Mouse (Mus musculus) hindbrain, embryonic 12.5 days (tissue): Measurements from ENCODE around the gene Ntn4. TPM values are rescaled to one million over a fixed set of nuclear protein-coding genes. Genes with fewer than 3 reads are reported as not detected.

Experiments used
- ATAC-seq: fragments of 200-750 bp; cut with Nextera tagmentation; 2 replicates; pipeline ENCODE4 v1.8.0; 2017; ENCODE audit warnings: moderate TSS enrichment; ENCODE audit not compliant: low FRiP score
- H3K27ac ChIP-seq: fragments of 300-500 bp; sonication (generic); 2 replicates; pipeline ENCODE4 v1.5.1; 2016; ENCODE audit warnings: mild to moderate bottlenecking
- H3K27me3 ChIP-seq: fragments of 300-500 bp; sonication (generic); 2 replicates; pipeline ENCODE4 v1.6.1; 2016; ENCODE audit warnings: mild to moderate bottlenecking
- H3K36me3 ChIP-seq: fragments of 300-500 bp; sonication (generic); 2 replicates; pipeline ENCODE4 v1.6.1; 2016; ENCODE audit warnings: mild to moderate bottlenecking
- H3K4me1 ChIP-seq: fragments of 300-500 bp; sonication (generic); 2 replicates; pipeline ENCODE4 v1.6.1; 2016
- H3K4me2 ChIP-seq: fragments of 300-500 bp; sonication (generic); replicated peaks from 2 replicates; pipeline ENCODE4 v1.6.1; 2016; ENCODE audit warnings: mild to moderate bottlenecking
- H3K4me3 ChIP-seq: fragments of 300-500 bp; sonication (generic); 2 replicates; pipeline ENCODE4 v1.5.1; 2016; ENCODE audit warnings: mild to moderate bottlenecking
- H3K9ac ChIP-seq: fragments of 300-500 bp; sonication (generic); 2 replicates; pipeline ENCODE4 v1.6.1; 2016; ENCODE audit warnings: mild to moderate bottlenecking, moderate library complexity
- H3K9me3 ChIP-seq: fragments of 300-500 bp; sonication (generic); replicated peaks from 2 replicates; pipeline ENCODE4 v1.6.1; 2016; ENCODE audit warnings: mild to moderate bottlenecking
- WGBS: fragments of 180-500 bp; shearing (Covaris S2); methylation state at CpG from one replicate; pipeline ENCODE4 v1.1.7; 2016; 5-methylcytosine and 5-hydroxymethylcytosine counted together
- polyA plus RNA-seq: library from polyadenylated mRNA; unstranded; fragments of >200 nt; fragmentation: Nextera tagmentation; extraction: Ambion mirVana; gene quantifications from 2 replicates; pipeline ENCODE4 v1.2.1, GENCODE M21; 2016

Gene Ntn4
- polyA plus RNA-seq, 1 experiment from 2014 or later, result 3.4 TPM

DNA sequence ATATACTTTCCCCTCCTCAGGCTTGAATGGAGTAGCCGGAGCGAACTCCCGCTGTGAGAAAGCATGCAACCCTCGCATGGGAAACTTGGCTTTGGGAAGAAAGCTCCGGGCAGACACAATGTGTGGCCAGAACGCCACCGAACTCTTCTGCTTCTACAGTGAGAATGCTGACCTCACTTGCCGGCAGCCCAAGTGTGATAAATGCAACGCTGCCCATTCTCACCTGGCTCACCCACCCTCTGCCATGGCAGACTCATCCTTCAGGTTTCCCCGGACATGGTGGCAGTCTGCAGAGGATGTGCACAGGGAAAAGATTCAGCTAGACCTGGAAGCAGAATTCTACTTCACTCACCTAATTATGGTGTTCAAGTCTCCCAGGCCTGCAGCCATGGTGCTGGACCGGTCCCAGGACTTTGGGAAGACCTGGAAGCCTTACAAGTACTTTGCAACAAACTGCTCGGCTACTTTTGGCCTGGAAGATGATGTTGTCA, 4.0 kb downstream of the Ntn4 start:
- WGBS, result 75% methylated on average over 12 of the region's 12 CpGs
- Histone ChIP-seq H3K36me3 (peaks cover 32% of the 10 kb centered on the region), H3K4me2 (no peak overlapping the region), H3K4me1 (peaks cover 27% of the 10 kb centered on the region), H3K9me3 (no peaks in the 10 kb centered on the region), H3K4me3 (no peak overlapping the region), H3K27ac (no peak overlapping the region), H3K9ac (no peak overlapping the region), H3K27me3 (no peaks in the 10 kb centered on the region)
- no peak for ATAC-seq

DNA sequence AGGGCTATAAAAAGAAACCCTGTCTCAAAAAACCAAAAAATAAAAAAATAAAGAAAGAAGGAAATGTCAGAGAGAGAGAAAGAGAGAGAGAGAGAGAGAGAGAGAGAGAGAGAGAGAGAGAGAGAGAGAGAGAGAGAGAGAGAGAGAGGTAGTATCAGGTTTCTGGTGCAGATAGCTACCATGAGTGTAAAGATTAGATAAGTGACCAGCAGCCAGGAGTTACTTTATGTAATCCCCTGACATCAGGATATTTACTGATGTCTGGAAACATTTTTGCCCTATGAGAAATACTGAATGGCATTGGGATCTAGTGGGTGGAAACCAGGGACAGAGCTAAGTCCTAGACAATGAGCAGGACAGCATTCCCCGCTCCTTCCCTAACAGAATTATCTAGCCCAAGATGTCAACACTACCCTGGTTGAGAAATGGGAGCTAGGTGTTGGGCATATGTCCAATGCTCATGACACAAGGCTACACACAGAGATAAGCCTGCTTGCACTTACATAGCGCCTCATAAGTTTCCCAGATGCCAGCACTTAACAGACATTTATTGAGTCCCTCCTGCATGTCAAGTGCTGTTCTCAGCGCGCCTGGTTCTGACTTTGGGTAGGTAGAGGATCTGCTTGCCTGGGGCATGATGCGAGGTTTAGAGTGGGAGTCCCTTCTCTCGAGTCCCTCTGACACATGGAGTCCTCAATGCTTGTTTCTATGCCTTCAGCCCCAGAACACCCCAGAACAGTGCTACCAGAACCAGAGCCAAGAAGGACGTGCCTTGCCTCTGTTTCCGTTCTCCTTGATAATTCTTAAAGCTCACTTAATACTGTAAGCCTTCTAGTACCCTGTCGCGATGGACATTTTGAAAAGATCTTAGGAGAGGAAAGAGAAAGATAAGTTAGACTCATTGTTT, 7.4 kb downstream of the Ntn4 start:
- Histone ChIP-seq H3K4me1 (peaks cover 11% of the 10 kb centered on the region), H3K36me3 (peaks cover 33% of the 10 kb centered on the region), H3K4me3 (no peak overlapping the region), H3K9ac (no peak overlapping the region), H3K9me3 (no peaks in the 10 kb centered on the region), H3K27me3 (no peaks in the 10 kb centered on the region), H3K4me2 (no peak overlapping the region), H3K27ac (no peak overlapping the region)
- 89% methylated on average over 10 of the region's 10 CpGs for WGBS
- ATAC-seq, result no peak

DNA sequence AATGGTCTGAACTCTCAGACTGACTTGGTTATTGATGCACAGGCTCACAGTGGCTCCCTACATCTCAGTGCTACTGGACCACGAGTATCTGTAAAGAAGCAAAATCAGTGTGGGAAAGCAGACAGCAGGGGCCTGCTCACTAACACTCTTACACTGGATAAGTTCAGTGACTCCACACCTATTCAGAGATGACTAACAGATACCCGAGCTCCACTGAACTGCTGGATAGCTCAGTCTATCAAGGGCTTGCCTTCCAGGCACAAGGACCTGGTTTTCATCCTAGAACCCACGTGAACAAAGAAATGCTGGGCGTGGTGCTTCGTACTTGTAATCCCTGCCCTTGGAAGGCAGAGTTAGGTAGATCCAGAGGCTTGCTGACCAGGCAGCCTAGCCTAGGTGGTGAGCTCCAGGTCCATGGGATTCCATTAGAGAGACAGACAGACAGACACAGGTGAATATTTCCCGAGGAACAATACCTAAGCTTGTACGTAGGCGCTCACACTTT, 8.2 kb downstream of the Ntn4 start:
- 89% methylated on average over 8 of the region's 8 CpGs for WGBS
- no peak overlapping the region for H3K4me3 ChIP-seq
- no peaks in the 10 kb centered on the region for H3K9me3 ChIP-seq
- peaks cover 33% of the 10 kb centered on the region for H3K36me3 ChIP-seq
- peaks cover 8% of the 10 kb centered on the region; the same call in 1 of the 2 replicates for H3K4me1 ChIP-seq
- H3K27me3 ChIP-seq, result no peaks in the 10 kb centered on the region
- no peak for ATAC-seq
- H3K4me2 ChIP-seq, result no peak overlapping the region
- H3K9ac ChIP-seq, result no peak overlapping the region
- no peak overlapping the region for H3K27ac ChIP-seq

DNA sequence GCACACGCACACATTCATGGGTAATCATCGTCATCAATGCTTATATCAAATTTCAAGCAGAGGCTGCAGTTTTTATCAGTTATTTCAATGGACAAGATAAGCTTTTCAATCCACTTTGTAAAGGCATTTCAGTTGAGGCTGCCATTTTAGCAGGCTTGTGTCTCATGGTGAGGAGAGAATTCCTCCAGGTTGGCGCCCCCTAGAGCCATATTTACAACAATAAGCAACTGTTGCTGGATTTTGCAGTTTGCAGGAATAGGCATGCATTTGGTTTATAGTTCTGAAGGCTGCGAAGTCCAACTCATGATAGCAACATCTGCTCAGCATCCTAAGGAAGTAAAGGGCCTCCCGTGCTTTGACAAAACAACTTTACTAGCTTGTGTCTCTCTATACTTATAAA, 8.6 kb downstream of the Ntn4 start:
- 82% methylated on average over 5 of the region's 5 CpGs for WGBS
- no peak for ATAC-seq
- Histone ChIP-seq H3K4me1 (peaks cover 8% of the 10 kb centered on the region; the same call in 1 of the 2 replicates), H3K36me3 (peaks cover 33% of the 10 kb centered on the region), H3K4me2 (no peak overlapping the region), H3K9ac (no peak overlapping the region), H3K9me3 (no peaks in the 10 kb centered on the region), H3K27me3 (no peaks in the 10 kb centered on the region), H3K27ac (no peak overlapping the region), H3K4me3 (no peak overlapping the region)

DNA sequence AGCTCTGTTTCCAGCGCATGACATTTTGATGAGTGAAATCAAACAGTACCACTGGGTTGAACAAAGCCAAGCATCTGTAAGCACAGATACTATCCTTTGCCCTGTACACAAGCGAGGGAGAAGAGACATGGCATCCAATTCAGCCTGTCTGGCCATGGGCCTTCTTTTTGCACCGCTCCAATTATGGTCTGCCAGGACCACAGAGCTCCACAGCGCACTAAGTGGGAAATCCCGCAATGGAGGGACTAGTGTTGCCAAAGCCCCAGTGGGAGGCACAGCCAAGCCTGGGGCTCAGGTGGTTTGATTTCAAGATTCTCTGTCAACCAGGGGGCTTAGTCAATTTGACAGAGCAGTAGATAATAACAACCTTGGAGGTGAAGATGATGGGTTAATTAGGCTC, 9.1 kb downstream of the Ntn4 start:
- Histone ChIP-seq H3K9me3 (no peaks in the 10 kb centered on the region), H3K36me3 (peaks cover 30% of the 10 kb centered on the region), H3K4me3 (no peak overlapping the region), H3K4me1 (peaks cover 4% of the 10 kb centered on the region; the same call in 1 of the 2 replicates), H3K4me2 (no peak overlapping the region), H3K27ac (no peak overlapping the region), H3K9ac (no peak overlapping the region), H3K27me3 (no peaks in the 10 kb centered on the region)
- no peak for ATAC-seq
- WGBS, result 91% methylated on average over 5 of the region's 5 CpGs

DNA sequence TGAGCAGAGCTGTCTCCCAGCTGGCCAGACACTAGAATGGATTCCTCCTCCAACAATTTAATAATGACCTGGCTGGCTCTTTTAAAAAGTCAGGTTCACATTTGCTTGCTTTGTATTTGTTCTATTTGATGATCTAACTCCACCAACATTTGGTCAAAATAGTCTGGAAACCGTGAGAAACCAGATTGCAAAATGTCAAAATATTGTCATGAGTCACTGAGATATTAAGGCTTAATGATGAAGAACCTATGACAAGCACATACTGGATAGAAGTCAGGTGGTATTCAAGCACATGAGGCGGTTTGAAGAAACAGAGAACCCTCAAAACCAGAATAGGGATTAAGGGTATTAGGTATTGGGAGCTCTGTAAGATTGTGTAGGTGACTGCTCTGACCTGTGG, 12.8 kb downstream of the Ntn4 start:
- Histone ChIP-seq H3K9me3 (no peaks in the 10 kb centered on the region), H3K4me2 (no peak overlapping the region), H3K36me3 (0 out of 2 replicates have a peak, but pooled peaks cover 15% of the 10 kb centered on the region), H3K27ac (no peak overlapping the region), H3K27me3 (no peaks in the 10 kb centered on the region), H3K4me3 (no peak overlapping the region), H3K9ac (no peak overlapping the region), H3K4me1 (no peaks in the 10 kb centered on the region)
- no peak for ATAC-seq
- 76% methylated on average over 2 of the region's 2 CpGs for WGBS

DNA sequence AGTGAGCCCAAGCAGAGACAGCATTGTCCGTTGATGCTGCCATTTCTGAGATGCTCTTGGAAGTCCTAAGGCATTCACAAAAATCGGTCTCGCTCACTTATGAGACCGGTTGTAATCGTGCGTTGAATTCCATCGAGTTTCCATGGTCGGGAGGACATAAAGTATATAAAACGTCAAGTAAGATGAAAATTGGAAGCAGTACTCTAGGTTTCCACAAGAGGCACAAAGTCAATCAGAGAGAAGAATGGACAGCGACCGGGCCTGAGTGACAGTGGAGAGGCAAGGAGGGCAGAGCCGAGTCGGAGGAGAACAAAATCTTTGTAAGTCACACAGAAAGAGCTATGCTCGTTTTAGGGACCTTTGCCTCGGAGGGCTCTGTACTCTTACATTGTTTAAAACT, 14.9 kb downstream of the Ntn4 start:
- WGBS, result 83% methylated on average over 15 of the region's 15 CpGs
- H3K4me2 ChIP-seq, result no peak overlapping the region
- no peak overlapping the region for H3K4me3 ChIP-seq
- H3K4me1 ChIP-seq, result no peaks in the 10 kb centered on the region
- no peaks in the 10 kb centered on the region for H3K27me3 ChIP-seq
- H3K9me3 ChIP-seq, result no peaks in the 10 kb centered on the region
- ATAC-seq, result no peak
- H3K36me3 ChIP-seq, result 0 out of 2 replicates have a peak, but pooled peaks cover 5% of the 10 kb centered on the region
- no peak overlapping the region for H3K9ac ChIP-seq
- H3K27ac ChIP-seq, result no peak overlapping the region

DNA sequence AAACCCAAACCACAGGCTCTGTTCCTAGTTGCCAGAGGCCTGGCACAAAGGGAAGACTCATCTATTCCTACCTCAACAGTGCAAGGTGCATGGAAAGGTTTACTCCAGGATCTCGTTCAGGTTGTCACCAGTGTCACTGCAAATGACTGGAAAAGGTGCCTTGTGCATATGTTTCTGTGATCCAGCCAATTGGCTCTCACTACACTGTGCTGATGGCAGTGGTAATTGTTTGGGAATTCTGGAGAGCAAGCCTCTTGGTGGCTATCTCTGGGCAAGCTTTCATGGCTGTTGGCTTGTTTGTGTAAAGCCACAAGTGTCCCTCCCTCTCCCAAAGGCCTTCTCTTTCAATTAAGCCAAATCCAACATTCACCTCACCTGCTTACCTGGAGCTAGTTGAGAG, 19.3 kb downstream of the Ntn4 start:
- H3K4me1 ChIP-seq, result no peaks in the 10 kb centered on the region
- no peaks in the 10 kb centered on the region for H3K27me3 ChIP-seq
- no peaks in the 10 kb centered on the region for H3K9me3 ChIP-seq
- ATAC-seq, result no peak
- H3K4me3 ChIP-seq, result no peak overlapping the region
- 74% methylated on average over 1 of the region's 1 CpGs for WGBS
- no peak overlapping the region for H3K4me2 ChIP-seq
- H3K36me3 ChIP-seq, result 0 out of 2 replicates have a peak, but pooled peaks cover 5% of the 10 kb centered on the region
- H3K27ac ChIP-seq, result no peak overlapping the region
- H3K9ac ChIP-seq, result no peak overlapping the region

DNA sequence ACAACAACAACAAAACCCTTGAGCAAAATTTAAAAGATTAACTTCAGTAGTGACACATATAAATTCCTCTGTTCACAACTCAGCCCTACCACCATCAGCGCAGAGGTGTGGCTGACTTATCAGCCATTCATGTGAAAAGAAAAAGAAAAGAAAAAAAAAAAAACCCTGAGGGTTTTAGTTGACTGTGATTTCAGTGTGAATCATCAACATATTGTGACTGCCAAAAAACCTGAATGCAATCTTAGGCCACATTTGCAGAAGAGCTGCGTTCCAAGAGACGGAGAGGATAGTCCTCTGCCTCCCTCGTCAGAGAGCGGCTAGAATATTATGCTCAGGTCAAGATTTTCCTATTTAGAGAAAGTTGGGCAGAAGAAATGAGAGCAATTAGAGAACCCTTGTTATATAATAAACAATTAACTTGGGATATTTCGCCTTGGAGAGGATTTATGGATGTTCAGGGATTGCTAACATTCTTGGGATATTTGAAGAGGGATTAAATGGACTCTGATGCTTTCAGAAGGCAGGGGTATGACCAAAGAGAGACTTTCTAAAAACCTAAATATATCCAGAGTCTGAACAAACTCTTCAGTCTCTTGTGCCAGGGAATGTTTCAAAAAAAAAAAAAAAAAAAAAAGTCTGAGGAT, 21.0 kb downstream of the Ntn4 start:
- H3K9ac ChIP-seq, result no peak overlapping the region
- H3K27me3 ChIP-seq, result no peaks in the 10 kb centered on the region
- H3K4me3 ChIP-seq, result no peak overlapping the region
- no peak overlapping the region for H3K27ac ChIP-seq
- H3K4me2 ChIP-seq, result no peak overlapping the region
- no peak for ATAC-seq
- no peaks in the 10 kb centered on the region for H3K9me3 ChIP-seq
- no peaks in the 10 kb centered on the region for H3K36me3 ChIP-seq
- WGBS, result 88% methylated on average over 6 of the region's 6 CpGs
- H3K4me1 ChIP-seq, result no peaks in the 10 kb centered on the region

DNA sequence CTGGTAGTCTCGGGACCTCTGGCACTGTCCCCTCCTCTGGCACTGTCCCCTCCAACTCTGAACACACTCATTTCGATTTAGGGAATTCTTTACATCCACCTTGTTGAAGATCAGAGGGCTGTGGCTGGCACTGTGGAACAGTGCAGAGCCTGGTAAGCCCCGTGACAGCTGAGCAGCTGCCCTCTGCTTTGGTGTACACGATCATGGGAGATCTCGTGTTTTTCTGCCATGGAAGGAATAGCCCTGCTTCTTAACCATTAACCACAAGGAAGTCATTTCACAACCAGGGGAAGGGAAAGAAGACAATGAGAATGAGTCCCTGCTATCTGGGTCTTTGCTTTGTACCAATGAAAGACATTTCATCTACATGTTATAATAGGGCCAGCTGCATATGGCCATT, 21.5 kb downstream of the Ntn4 start:
- Histone ChIP-seq H3K4me3 (no peak overlapping the region), H3K4me1 (no peaks in the 10 kb centered on the region), H3K4me2 (no peak overlapping the region), H3K27me3 (no peaks in the 10 kb centered on the region), H3K9ac (no peak overlapping the region), H3K27ac (no peak overlapping the region), H3K9me3 (no peaks in the 10 kb centered on the region), H3K36me3 (no peaks in the 10 kb centered on the region)
- WGBS, result 80% methylated on average over 5 of the region's 5 CpGs
- no peak for ATAC-seq

DNA sequence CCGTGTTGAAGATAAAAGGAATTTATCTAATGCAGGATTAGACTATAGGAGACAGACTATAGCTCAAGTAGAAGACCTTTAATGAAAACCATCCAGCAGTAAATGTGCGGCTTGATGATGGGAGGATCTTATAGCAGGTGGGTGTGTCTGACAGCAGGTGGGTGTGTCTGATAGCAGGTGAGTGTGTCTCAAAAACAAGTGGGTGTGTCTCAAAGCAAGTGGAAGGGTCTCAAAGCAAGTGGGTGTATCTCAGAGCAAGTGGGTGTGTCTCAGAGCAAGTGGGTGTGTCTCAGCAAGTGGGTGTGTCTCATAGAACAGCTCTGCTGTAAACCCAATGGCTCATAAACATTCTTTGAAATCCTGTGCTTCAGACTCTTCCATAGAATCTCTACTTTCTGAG, 25.7 kb downstream of the Ntn4 start:
- no peak overlapping the region for H3K9ac ChIP-seq
- 78% methylated on average over 2 of the region's 2 CpGs for WGBS
- ATAC-seq, result no peak
- no peak overlapping the region for H3K4me3 ChIP-seq
- H3K4me1 ChIP-seq, result no peaks in the 10 kb centered on the region
- H3K9me3 ChIP-seq, result no peaks in the 10 kb centered on the region
- H3K27me3 ChIP-seq, result no peaks in the 10 kb centered on the region
- H3K27ac ChIP-seq, result no peak overlapping the region
- H3K4me2 ChIP-seq, result no peak overlapping the region
- H3K36me3 ChIP-seq, result no peaks in the 10 kb centered on the region

DNA sequence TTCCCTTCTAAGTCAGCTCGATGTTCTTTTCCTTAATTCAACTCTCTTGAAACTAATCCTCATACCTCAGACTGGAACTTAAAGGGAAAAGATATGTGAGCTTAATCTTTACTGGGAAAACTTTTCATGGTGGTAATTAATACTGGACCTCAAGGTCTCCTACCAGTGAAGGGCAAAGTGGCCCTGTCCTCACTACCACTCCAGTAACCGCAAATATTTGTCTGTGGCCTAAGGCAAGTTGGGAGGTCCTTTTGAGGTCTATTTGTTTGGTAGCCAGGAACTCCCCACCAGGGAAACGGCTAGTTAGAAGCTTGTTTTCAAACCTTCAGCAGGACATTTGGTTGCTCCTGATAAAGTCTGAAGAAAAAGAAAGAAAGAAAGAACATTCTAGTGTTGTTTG, 26.5 kb downstream of the Ntn4 start:
- Histone ChIP-seq H3K27ac (no peak overlapping the region), H3K4me2 (no peak overlapping the region), H3K36me3 (no peaks in the 10 kb centered on the region), H3K9ac (no peak overlapping the region), H3K4me3 (no peak overlapping the region), H3K4me1 (no peaks in the 10 kb centered on the region), H3K9me3 (no peaks in the 10 kb centered on the region), H3K27me3 (no peaks in the 10 kb centered on the region)
- ATAC-seq, result no peak
- 76% methylated on average over 3 of the region's 3 CpGs for WGBS
